Mouse (Mus musculus): ENCODE data around the gene Ccdc27.

Gene Ccdc27

GRCm38 (mm10) chr4:154071521-154071920 is 29.0 kb upstream of the Ccdc27 start:
- Histone ChIP-seq H3K27me3 (ENCODE audit: insufficient read depth, low read length) (peaks cover 62% of the 10 kb centered on the region), H3K9me3 (ENCODE audit: low read length) (no peaks in the 10 kb centered on the region), H3K36me3 (ENCODE audit: insufficient read depth, low read length) (peaks cover 10% of the 10 kb centered on the region; the same call in 1 of the 2 replicates), H3K4me1 (replicated peaks; ENCODE audit: low read depth, low read length) (peaks cover 20% of the 10 kb centered on the region), H3K4me3 (replicated peaks; ENCODE audit: low read length) (peak overlapping the region; percentile 59; the same call in 1 of the 2 replicates)
- TF ChIP-seq CTCF (conservative IDR thresholded peaks at IDR 0.05; ENCODE audit: low read length) (no peak), POU5F1 (IDR thresholded peaks at IDR 0.05; ENCODE audit: borderline replicate concordance, low read length) (no peak), NANOG (IDR thresholded peaks at IDR 0.05; ENCODE audit: borderline replicate concordance, low read length) (no peak)

GRCm38 (mm10) chr4:154070896-154071295 is 28.4 kb upstream of the Ccdc27 start:
- Histone ChIP-seq H3K4me1 (replicated peaks; ENCODE audit: low read depth, low read length) (peaks cover 20% of the 10 kb centered on the region), H3K9me3 (ENCODE audit: low read length) (no peaks in the 10 kb centered on the region), H3K27me3 (ENCODE audit: insufficient read depth, low read length) (peaks cover 60% of the 10 kb centered on the region), H3K4me3 (replicated peaks; ENCODE audit: low read length) (no peak overlapping the region), H3K36me3 (ENCODE audit: insufficient read depth, low read length) (peaks cover 10% of the 10 kb centered on the region; the same call in 1 of the 2 replicates)
- TF ChIP-seq NANOG (IDR thresholded peaks at IDR 0.05; ENCODE audit: borderline replicate concordance, low read length): no peak
- TF ChIP-seq CTCF (conservative IDR thresholded peaks at IDR 0.05; ENCODE audit: low read length): peak; percentile 40
- no peak for TF ChIP-seq POU5F1 (IDR thresholded peaks at IDR 0.05; ENCODE audit: borderline replicate concordance, low read length)

GRCm38 (mm10) chr4:154064827-154065773 is 22.6 kb upstream of the Ccdc27 start:
- H3K4me1 ChIP-seq (replicated peaks; ENCODE audit: low read depth, low read length): peaks cover 5% of the 10 kb centered on the region
- H3K36me3 ChIP-seq (ENCODE audit: insufficient read depth, low read length): peaks cover 34% of the 10 kb centered on the region
- peaks cover 41% of the 10 kb centered on the region for H3K27me3 ChIP-seq (ENCODE audit: insufficient read depth, low read length)
- peak; percentile 72 for TF ChIP-seq CTCF (conservative IDR thresholded peaks at IDR 0.05; ENCODE audit: low read length)
- TF ChIP-seq POU5F1 (IDR thresholded peaks at IDR 0.05; ENCODE audit: borderline replicate concordance, low read length): no peak
- no peak overlapping the region for H3K4me3 ChIP-seq (replicated peaks; ENCODE audit: low read length)
- no peaks in the 10 kb centered on the region for H3K9me3 ChIP-seq (ENCODE audit: low read length)

DNA sequence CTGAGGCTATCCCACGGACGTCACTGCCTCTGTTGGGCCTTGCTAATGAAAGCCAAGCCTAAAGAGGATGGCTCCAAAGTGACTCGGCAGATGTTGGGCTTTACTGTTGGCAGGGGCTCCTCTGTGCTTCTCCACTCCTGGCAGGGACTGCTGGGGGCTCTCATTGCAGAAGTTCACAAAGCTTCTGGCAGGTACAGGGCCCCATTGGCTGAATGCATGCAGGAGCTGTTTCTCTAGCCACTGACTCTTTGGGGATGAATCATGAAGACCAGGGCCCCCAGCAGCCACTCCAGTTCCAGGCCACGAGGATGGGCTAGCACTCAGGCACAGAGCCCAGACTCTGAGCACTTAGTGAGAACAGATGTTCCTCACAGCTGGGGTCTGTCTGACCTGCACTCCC is 15.2 kb upstream of the Ccdc27 start:
- peaks cover 77% of the 10 kb centered on the region for H3K27me3 ChIP-seq (ENCODE audit: insufficient read depth, low read length)
- H3K9me3 ChIP-seq (ENCODE audit: low read length): no peaks in the 10 kb centered on the region
- peaks cover 8% of the 10 kb centered on the region; the same call in 1 of the 2 replicates for H3K4me1 ChIP-seq (replicated peaks; ENCODE audit: low read depth, low read length)
- TF ChIP-seq CTCF (conservative IDR thresholded peaks at IDR 0.05; ENCODE audit: low read length) (no peak), POU5F1 (IDR thresholded peaks at IDR 0.05; ENCODE audit: borderline replicate concordance, low read length) (no peak), NANOG (IDR thresholded peaks at IDR 0.05; ENCODE audit: borderline replicate concordance, low read length) (no peak)
- H3K4me3 ChIP-seq (replicated peaks; ENCODE audit: low read length): no peak overlapping the region
- H3K36me3 ChIP-seq (ENCODE audit: insufficient read depth, low read length): peaks cover 51% of the 10 kb centered on the region

GRCm38 (mm10) chr4:154056661-154057060 is 14.2 kb upstream of the Ccdc27 start:
- H3K4me1 ChIP-seq (replicated peaks; ENCODE audit: low read depth, low read length): peaks cover 8% of the 10 kb centered on the region; the same call in 1 of the 2 replicates
- no peaks in the 10 kb centered on the region for H3K9me3 ChIP-seq (ENCODE audit: low read length)
- no peak overlapping the region for H3K4me3 ChIP-seq (replicated peaks; ENCODE audit: low read length)
- H3K36me3 ChIP-seq (ENCODE audit: insufficient read depth, low read length): peaks cover 41% of the 10 kb centered on the region
- no peak for TF ChIP-seq CTCF (conservative IDR thresholded peaks at IDR 0.05; ENCODE audit: low read length)
- no peak for TF ChIP-seq NANOG (IDR thresholded peaks at IDR 0.05; ENCODE audit: borderline replicate concordance, low read length)
- H3K27me3 ChIP-seq (ENCODE audit: insufficient read depth, low read length): peaks cover 80% of the 10 kb centered on the region

DNA sequence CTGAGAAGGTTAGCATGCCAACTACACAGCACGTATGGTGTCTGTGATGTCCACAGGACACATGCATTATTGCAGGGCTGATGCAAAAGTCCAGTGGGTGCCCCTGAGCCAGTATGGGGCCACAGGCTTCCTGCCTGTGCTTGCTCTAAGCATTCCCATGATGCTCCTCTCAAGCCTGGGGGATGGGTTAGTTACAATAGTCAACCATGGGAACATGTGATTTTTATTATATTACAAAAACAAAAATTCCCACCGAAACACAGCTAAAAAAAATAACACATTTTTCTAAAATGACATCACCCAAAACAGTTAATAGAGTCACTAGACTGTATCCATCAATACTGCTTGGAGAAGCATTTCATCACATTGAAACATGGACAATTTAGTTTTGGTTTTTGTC is 13.6 kb upstream of the Ccdc27 start:
- H3K4me1 ChIP-seq (replicated peaks; ENCODE audit: low read depth, low read length): 0 out of 2 replicates have a peak, but pooled peaks cover 4% of the 10 kb centered on the region
- H3K4me3 ChIP-seq (replicated peaks; ENCODE audit: low read length): no peak overlapping the region
- no peaks in the 10 kb centered on the region for H3K9me3 ChIP-seq (ENCODE audit: low read length)
- TF ChIP-seq NANOG (IDR thresholded peaks at IDR 0.05; ENCODE audit: borderline replicate concordance, low read length) (no peak), CTCF (conservative IDR thresholded peaks at IDR 0.05; ENCODE audit: low read length) (no peak), POU5F1 (IDR thresholded peaks at IDR 0.05; ENCODE audit: borderline replicate concordance, low read length) (no peak)
- H3K27me3 ChIP-seq (ENCODE audit: insufficient read depth, low read length): peaks cover 85% of the 10 kb centered on the region
- H3K36me3 ChIP-seq (ENCODE audit: insufficient read depth, low read length): peaks cover 37% of the 10 kb centered on the region

DNA sequence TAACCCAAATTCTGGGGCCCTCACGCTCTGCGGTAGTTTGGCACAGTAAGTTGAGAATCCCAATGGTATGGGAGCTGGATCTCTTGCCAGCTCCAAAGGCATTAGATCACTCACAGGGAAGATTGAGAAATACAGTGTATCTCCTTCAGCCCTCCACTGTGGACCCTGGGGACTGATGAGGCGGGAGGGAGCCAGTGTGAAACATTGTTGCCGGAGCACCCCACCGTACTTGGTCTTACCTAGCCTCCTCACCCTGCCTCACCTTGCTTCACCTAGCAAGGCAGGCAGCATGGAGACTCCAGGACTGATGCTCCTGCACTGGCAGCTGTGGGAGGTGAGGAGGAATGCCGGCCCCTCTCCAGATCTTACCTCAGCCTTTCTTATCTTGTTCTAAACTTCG is 13.0 kb upstream of the Ccdc27 start:
- H3K4me1 ChIP-seq (replicated peaks; ENCODE audit: low read depth, low read length): 0 out of 2 replicates have a peak, but pooled peaks cover 3% of the 10 kb centered on the region
- H3K9me3 ChIP-seq (ENCODE audit: low read length): no peaks in the 10 kb centered on the region
- H3K36me3 ChIP-seq (ENCODE audit: insufficient read depth, low read length): peaks cover 36% of the 10 kb centered on the region
- TF ChIP-seq CTCF (conservative IDR thresholded peaks at IDR 0.05; ENCODE audit: low read length) (no peak), POU5F1 (IDR thresholded peaks at IDR 0.05; ENCODE audit: borderline replicate concordance, low read length) (no peak), NANOG (IDR thresholded peaks at IDR 0.05; ENCODE audit: borderline replicate concordance, low read length) (no peak)
- H3K27me3 ChIP-seq (ENCODE audit: insufficient read depth, low read length): peaks cover 84% of the 10 kb centered on the region
- no peak overlapping the region for H3K4me3 ChIP-seq (replicated peaks; ENCODE audit: low read length)

DNA sequence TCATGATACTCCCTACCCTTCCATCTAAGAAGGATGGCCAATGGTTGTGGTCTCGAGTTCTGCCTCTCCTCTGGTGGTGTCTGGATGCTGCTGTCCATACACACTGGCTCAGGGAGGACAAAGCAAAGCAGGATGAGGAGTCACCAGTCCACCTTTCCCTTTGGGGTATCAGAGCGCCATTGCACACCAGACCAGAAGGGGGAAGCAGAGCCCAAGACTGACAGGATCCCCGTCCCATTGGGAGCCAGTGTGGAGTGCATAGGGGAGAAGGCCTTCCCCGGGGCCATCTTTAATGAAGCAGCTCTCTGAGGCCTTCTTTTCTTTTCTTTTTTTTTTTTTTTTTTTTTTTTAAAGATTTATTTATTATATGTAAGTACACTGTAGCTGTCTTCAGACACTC is 10.6 kb upstream of the Ccdc27 start:
- H3K27me3 ChIP-seq (ENCODE audit: insufficient read depth, low read length): peaks cover 67% of the 10 kb centered on the region
- TF ChIP-seq CTCF (conservative IDR thresholded peaks at IDR 0.05; ENCODE audit: low read length) (peak; percentile 42), POU5F1 (IDR thresholded peaks at IDR 0.05; ENCODE audit: borderline replicate concordance, low read length) (no peak)
- H3K4me3 ChIP-seq (replicated peaks; ENCODE audit: low read length): no peak overlapping the region
- peaks cover 14% of the 10 kb centered on the region for H3K36me3 ChIP-seq (ENCODE audit: insufficient read depth, low read length)
- no peaks in the 10 kb centered on the region for H3K9me3 ChIP-seq (ENCODE audit: low read length)
- no peaks in the 10 kb centered on the region for H3K4me1 ChIP-seq (replicated peaks; ENCODE audit: low read depth, low read length)

Measured in E14TG2a.4 (cell line).